Mouse (Mus musculus) frontal cortex, postnatal 10 days (tissue): Measurements from ENCODE around the gene Fam213a.

ENCODE experiments used
- DNase-seq, 2 experiments: peaks; one replicate each; pipeline ENCODE4 v3.0.0; 2022; ENCODE audit warnings: low spot score in 2 of 2, mixed read lengths in 1 of 2

Gene Fam213a

GRCm38 (mm10) chr14:40962365-40963290 is 51.0 kb downstream of the Fam213a start:
- DNase-seq, result no peak

- DNase-seq, result no peak
Observed at GRCm38 (mm10) chr14:40960237-40960636, 53.4 kb downstream of the Fam213a start.

- DNase-seq, result no peak
Observed at GRCm38 (mm10) chr14:40959586-40959985, 54.0 kb downstream of the Fam213a start.

DNA sequence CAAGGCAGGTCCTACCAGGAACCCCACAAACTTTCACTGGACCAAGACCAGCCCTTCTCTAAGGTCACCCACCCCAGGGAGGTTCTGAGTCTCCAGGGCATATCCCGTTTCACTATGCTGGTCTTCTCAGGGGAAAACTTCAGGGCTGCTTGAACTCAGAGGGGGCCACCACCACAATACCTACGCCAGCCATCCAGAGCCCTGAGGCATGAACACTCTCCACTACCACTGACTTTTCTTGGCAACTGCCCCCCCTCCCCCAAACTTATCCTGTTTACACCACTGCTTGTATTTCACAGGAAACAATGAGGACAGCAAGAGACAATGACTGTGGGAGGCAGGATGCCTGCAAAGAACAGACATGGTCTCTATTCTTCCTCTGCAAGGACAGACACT is 54.6 kb downstream of the Fam213a start:
- DNase-seq, result no peak

- peak in 1 of 2 experiments; percentile 51 for DNase-seq
Observed at GRCm38 (mm10) chr14:40958083-40958985, 55.3 kb downstream of the Fam213a start.

- DNase-seq, result no peak
Observed at GRCm38 (mm10) chr14:40957607-40958006, 56.0 kb downstream of the Fam213a start.

DNA sequence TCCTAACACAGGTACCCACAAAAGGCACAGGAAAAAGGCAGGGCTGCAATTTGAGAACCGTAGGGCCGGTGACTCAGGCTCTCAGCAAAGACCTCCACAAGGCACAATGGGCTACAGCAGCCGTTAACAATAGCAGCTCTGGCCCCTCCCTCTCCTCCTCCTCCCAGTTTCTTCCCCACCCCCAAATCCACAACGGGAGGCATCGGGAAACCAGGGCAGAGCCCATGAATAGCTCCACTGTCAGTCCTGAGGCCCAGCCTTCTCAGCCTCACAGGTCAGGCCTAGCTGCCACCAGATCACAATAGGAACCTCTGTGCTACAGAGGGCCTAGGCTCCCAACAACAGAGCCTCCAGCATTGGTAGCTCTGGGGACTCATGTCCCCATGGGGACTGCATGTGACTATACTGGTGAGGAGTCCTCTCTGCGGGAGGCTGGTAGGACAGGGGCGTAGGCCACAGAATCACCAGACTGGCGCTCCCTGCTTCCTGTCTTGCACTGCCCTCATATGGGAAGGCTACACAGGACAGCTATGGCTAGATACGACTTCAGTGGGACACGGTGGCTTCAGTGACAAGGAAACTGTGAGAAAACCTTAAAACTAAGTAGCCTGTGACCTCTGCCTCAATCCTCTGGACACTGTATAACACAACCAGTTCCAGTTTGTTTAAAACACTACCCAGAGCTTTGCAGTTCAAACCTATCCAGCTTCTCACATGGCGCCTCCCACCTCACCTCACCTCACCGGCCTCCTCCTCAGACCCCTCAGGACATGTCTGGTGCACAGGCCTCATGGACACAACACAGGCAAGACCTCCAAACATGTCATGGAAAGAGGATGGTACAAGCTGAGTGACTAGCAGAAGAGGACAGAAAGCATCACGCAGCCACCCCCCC is 57.1 kb downstream of the Fam213a start:
- peak; percentile 47 to 60 for DNase-seq

DNA sequence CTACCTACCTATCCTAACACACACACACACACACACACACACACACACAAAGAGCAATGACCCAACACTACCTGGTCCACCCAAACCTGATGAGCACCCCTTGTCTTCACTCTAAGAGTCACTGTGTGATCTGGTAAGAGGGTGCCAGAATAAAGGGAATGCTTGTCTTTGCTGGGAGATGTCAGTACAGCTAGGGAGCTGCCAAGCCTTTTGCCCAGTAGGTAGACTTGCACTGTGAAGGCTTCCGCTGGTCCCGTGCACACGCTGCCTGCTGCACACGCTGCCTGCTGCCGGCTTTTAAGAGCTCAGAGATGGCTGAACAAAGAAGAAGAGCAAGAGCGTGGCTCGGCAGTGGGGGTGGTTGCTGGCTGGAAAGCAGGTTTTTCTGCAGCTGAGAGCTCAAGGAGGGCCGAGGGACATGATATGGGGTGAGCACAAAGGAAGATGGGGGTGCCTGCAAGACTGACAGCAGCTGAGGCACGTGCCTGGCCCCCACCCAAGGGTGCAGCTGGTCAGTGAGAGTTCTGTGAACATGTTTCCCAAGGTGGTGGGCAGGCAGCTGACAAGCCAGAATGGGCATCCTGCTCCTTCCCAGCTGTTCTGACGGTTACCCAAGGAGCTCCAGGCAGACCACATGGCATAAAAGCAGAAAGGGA is 57.9 kb downstream of the Fam213a start:
- peak; percentile 61 to 82 for DNase-seq

GRCm38 (mm10) chr14:40955146-40955545 is 58.4 kb downstream of the Fam213a start:
- DNase-seq, result no peak

DNA sequence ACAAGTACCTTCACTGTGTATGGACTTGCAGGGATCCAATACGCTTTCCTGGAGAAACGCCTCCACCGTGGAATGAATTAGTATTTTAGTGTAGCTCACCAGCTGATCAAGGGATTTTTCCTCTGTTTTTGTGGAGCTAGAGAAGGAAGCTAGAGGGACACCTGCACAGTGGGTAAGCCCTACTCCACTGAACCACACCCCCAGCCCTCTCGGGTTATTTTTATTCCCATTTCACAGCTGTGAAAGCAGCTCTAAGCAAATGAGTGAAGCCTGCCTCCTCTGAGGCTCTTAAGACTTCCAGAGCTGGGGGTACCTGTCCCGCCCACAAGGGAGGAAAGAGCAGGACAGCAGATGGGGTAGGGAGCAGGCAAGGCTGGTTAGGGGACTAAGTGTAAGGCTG is 60.2 kb downstream of the Fam213a start:
- no peak for DNase-seq

- DNase-seq, result no peak
Observed at GRCm38 (mm10) chr14:40952715-40953114, 60.9 kb downstream of the Fam213a start.

DNA sequence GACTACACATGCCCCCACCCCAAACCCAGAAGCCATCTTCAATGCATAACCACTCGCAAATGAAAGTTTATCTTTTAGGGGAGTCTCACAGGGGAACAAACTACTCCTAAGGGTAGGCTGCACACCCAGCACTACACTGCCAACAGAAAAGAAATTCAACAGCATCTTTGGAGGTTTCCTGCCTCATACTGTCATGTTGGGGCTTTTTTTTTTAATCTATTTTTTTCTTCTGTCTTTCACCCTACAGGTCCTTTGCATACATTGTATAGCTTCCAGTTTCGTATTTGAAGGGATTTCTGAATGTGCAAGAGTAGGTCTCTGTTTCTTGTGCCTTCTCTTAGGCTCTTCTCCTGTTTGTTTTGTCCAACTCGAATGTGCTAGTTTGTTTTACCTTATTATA is 61.3 kb downstream of the Fam213a start:
- DNase-seq, result no peak

DNA sequence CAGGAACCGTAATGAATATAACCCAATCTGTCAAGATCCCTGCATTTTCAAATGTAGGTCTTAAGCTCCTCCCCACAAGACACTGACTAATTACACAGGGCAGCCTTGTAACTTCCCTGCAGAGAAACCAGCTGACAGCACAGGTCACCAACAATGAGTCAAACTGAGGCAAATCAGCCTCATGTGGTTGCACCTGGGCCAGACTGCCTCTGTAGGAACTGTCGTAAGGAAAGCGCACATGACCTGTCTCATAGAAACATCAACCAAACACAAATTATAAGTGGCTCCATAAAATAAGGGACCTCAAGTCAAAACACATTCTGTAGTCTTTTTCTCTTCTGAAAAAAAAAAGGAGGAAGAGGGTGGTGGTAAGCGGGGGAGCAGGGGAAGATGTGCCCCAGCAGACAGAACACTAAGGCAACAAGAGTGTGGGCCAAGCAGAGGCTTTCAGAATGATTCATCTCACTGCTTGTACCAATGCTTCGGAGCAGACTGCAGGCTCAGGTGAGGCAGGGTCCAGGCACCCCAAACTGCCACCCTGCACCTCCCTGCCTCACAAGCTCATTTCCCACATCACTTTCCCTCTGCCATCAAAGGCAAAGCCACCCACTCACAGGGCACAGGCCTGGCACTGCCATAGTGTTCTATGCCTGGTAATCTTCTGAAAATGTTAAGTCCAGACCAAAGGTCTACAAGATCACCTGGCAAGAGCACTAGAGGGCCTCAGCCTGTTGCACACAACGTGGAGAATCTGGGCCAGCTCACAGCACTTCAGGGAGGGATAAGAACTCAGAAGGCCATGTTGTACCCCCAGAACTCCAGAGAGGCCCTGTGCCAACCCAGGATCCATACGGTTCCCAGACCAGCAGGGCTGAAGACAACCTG is 63.6 kb downstream of the Fam213a start:
- DNase-seq, result no peak

GRCm38 (mm10) chr14:40949047-40949446 is 64.5 kb downstream of the Fam213a start:
- no peak for DNase-seq

DNA sequence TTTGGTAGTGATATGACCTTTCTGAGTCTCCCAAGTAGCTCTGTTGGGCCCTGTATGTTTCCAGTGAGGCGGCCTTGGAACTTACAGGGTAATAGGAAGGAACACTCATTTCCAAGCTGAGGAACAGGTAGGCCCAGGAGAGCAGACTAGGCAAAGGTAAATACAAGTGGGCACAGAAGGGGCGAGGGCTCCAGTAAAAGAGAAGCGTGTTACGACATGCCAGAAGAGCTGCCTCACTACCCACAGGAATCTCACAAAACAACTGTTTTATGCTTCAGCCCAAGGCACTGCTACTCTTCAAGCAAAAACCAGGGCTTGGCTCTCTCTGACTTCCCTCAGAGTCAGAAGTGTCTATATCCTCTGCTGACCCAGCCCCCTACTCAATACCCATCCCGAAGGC is 65.1 kb downstream of the Fam213a start:
- DNase-seq, result no peak

DNA sequence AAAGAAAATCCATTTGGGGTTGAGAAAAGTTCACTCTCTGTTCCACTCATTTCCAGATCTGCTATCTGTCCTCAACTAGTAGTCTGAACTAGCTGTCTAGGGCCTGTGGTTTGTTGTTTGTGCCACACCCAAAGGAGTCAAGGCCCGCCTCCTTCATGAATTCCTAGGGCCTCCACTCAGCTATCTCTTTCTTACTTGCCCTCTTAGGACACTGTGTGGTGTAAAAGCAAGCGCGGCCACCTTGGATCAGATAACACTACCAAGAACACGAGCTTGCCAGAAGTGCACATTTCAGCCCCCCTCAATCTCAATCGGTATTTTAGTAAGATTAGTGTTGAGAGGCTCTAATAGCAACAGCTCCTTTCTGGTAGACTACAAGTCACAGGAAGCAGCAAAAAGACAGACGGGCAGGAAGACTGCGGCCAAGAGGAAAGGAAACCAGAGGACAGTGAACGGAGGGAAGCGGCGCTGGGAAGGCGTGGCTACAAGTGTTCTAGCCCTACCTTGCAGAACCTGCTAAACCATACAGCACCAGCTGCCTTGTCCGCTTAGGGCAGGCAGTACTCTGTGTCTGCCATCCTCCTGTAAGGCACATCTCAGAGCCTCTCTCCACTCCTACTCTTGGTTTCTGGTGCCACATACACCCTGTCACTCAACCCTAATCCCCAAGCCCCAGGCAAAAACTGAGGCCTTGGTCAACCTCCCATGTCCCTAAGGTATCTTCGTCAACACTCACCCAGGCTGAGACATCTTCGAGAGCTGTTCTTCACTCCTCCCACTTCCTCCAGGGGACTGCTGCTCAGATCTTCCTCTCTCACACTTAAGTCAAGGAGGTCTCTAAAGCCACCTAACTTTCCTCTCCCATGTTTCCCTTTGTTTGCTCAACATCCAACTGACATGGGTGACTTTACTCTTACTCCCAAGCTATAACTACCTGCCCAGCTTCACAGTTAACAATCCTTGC is 65.9 kb downstream of the Fam213a start:
- no peak for DNase-seq

- no peak for DNase-seq
Observed at GRCm38 (mm10) chr14:40943802-40944201, 69.8 kb downstream of the Fam213a start.
